Mouse (Mus musculus) neural tube, embryonic 15.5 days (tissue): ENCODE measurements around the gene Cfap44. TPM values are rescaled to one million over a fixed set of nuclear protein-coding genes. Genes with fewer than 3 reads are reported as not detected.

Experiments
- ATAC-seq: fragments of 200-750 bp; cut with Nextera tagmentation; 2 replicates; pipeline ENCODE4 v1.8.0; 2017; ENCODE audit warnings: mild to moderate bottlenecking, moderate TSS enrichment, moderate library complexity; ENCODE audit not compliant: low FRiP score
- H3K27ac ChIP-seq: fragments of 300-500 bp; sonication (generic); replicated peaks from 2 replicates; pipeline ENCODE4 v1.5.1; 2015; ENCODE audit warnings: mild to moderate bottlenecking, inconsistent platforms
- H3K27me3 ChIP-seq: fragments of 300-500 bp; sonication (generic); replicated peaks from 2 replicates; pipeline ENCODE4 v1.6.1; 2015; ENCODE audit warnings: inconsistent platforms
- H3K36me3 ChIP-seq: fragments of 300-500 bp; sonication (generic); 2 replicates; pipeline ENCODE4 v1.6.1; 2015; ENCODE audit warnings: inconsistent platforms
- H3K4me1 ChIP-seq: fragments of 300-500 bp; sonication (generic); 2 replicates; pipeline ENCODE4 v1.6.1; 2015; ENCODE audit warnings: inconsistent platforms
- H3K4me2 ChIP-seq: fragments of 300-500 bp; sonication (generic); 2 replicates; pipeline ENCODE4 v1.6.1; 2015; ENCODE audit warnings: inconsistent platforms, mild to moderate bottlenecking, moderate library complexity
- H3K4me3 ChIP-seq: fragments of 300-500 bp; sonication (generic); replicated peaks from 2 replicates; pipeline ENCODE4 v1.5.1; 2015; ENCODE audit warnings: mild to moderate bottlenecking, inconsistent platforms
- H3K9ac ChIP-seq: fragments of 300-500 bp; sonication (generic); replicated peaks from 2 replicates; pipeline ENCODE4 v1.6.1; 2015; ENCODE audit warnings: mild to moderate bottlenecking, inconsistent platforms
- H3K9me3 ChIP-seq: fragments of 300-500 bp; sonication (generic); replicated peaks from 2 replicates; pipeline ENCODE4 v1.6.1; 2016; ENCODE audit warnings: inconsistent platforms
- WGBS: fragments of 180-500 bp; shearing (Covaris S2); methylation state at CpG from one replicate; pipeline ENCODE4 v1.1.7; 2015; ENCODE audit warnings: mixed read lengths; 5-methylcytosine and 5-hydroxymethylcytosine counted together
- polyA plus RNA-seq: library from polyadenylated mRNA; unstranded; fragments of >200 nt; fragmentation: Nextera tagmentation; extraction: Ambion mirVana; gene quantifications from 2 replicates; pipeline ENCODE4 v1.2.1, GENCODE M21; 2015

Gene Cfap44
- polyA plus RNA-seq, 1 experiment from 2014 or later, result 3.0 TPM

DNA sequence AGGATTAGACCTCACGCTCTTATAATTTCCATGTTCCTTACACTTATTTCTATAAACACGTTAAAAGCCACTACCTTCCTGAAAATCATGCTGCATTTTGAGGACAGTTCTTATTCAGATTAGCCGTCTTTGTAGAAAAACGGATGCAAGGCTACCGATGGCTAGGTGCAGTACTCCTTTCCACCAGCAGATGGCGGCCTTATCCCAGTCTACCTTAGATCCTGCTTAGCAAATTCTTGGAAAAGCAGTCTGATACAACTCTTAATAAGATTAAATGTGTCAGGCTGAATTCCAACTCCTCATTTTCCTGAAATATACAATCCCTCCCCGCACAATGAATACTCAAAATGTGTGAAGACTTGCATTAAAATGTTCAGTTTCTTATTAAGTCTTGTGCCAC lies 89.5 kb downstream of the Cfap44 start:
- no peaks in the 10 kb centered on the region for H3K27me3 ChIP-seq
- no peak for ATAC-seq
- H3K4me2 ChIP-seq, result no peak overlapping the region
- peaks cover 6% of the 10 kb centered on the region; the same call in 1 of the 2 replicates for H3K4me1 ChIP-seq
- peaks cover 2% of the 10 kb centered on the region; the same call in 1 of the 2 replicates for H3K36me3 ChIP-seq
- H3K9me3 ChIP-seq, result no peaks in the 10 kb centered on the region
- H3K9ac ChIP-seq, result no peak overlapping the region
- H3K4me3 ChIP-seq, result no peak overlapping the region
- no peak overlapping the region for H3K27ac ChIP-seq
- WGBS, result 7% methylated on average over 7 of the region's 7 CpGs

- H3K27me3 ChIP-seq, result no peaks in the 10 kb centered on the region
- no peak overlapping the region for H3K27ac ChIP-seq
- H3K4me2 ChIP-seq, result no peak overlapping the region
- H3K9me3 ChIP-seq, result no peaks in the 10 kb centered on the region
- H3K9ac ChIP-seq, result no peak overlapping the region
- peaks cover 6% of the 10 kb centered on the region; the same call in 1 of the 2 replicates for H3K4me1 ChIP-seq
- WGBS, result 88% methylated on average over 10 of the region's 10 CpGs
- no peak overlapping the region for H3K4me3 ChIP-seq
- no peak for ATAC-seq
- peaks cover 5% of the 10 kb centered on the region; the same call in 1 of the 2 replicates for H3K36me3 ChIP-seq
Measured at GRCm38 (mm10) chr16:44484831-44485230, 90.2 kb downstream of the Cfap44 start.

DNA sequence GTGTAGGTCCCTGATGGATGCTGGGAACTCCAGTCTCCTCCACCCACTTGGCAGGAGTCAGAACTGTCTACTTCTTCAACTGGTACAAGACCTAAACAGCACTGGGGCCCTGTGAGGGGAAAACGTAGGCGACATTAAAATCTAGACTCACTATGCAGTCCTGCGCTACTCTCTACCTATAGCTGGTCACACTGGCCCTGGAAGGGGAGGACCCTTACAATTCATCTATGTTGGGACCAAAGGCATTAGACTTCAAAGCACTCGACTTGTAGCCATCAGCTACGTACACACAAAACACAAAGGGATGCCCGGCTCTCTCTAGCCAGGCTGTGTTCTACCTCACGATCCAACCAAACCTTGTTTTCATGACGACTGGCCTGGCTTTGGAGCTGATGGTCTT lies 91.1 kb downstream of the Cfap44 start:
- no peak overlapping the region for H3K27ac ChIP-seq
- H3K9me3 ChIP-seq, result no peaks in the 10 kb centered on the region
- H3K36me3 ChIP-seq, result peaks cover 5% of the 10 kb centered on the region; the same call in 1 of the 2 replicates
- H3K4me2 ChIP-seq, result no peak overlapping the region
- H3K9ac ChIP-seq, result no peak overlapping the region
- H3K4me1 ChIP-seq, result peaks cover 6% of the 10 kb centered on the region; the same call in 1 of the 2 replicates
- H3K27me3 ChIP-seq, result no peaks in the 10 kb centered on the region
- 78% methylated on average over 8 of the region's 8 CpGs for WGBS
- H3K4me3 ChIP-seq, result no peak overlapping the region
- ATAC-seq, result no peak

- no peaks in the 10 kb centered on the region for H3K9me3 ChIP-seq
- H3K4me1 ChIP-seq, result peaks cover 6% of the 10 kb centered on the region; the same call in 1 of the 2 replicates
- ATAC-seq, result no peak
- H3K27ac ChIP-seq, result no peak overlapping the region
- no peak overlapping the region for H3K4me3 ChIP-seq
- no peak overlapping the region for H3K9ac ChIP-seq
- 85% methylated on average over 9 of the region's 9 CpGs for WGBS
- H3K36me3 ChIP-seq, result peaks cover 5% of the 10 kb centered on the region; the same call in 1 of the 2 replicates
- H3K27me3 ChIP-seq, result no peaks in the 10 kb centered on the region
- no peak overlapping the region for H3K4me2 ChIP-seq
Measured at GRCm38 (mm10) chr16:44486612-44487011, 92.0 kb downstream of the Cfap44 start.

DNA sequence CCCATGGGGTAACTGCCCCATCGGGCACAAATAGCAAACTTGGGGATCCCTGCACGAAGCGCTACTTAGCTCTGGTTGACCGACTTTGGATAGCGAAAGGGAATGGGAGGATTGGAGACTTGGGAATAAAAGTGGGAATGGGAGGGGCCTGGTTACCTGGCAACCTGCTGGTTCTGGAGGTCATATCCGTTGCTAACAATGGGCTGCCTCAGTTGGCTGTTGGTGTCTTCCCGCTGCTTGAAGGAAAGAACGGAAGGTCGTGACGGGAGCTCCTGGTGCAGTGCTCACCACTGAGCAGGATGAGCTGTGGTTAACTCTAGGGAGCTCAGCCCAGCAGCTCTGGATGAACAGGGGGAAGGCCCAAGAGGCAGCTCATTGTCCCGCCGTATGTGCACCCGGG lies 92.6 kb downstream of the Cfap44 start:
- Histone ChIP-seq H3K4me3 (no peak overlapping the region), H3K36me3 (peaks cover 5% of the 10 kb centered on the region; the same call in 1 of the 2 replicates), H3K4me1 (0 out of 2 replicates have a peak, but pooled peaks cover under 1% of the 10 kb centered on the region), H3K27ac (no peak overlapping the region), H3K4me2 (no peak overlapping the region), H3K9ac (no peak overlapping the region), H3K27me3 (no peaks in the 10 kb centered on the region), H3K9me3 (no peaks in the 10 kb centered on the region)
- no peak for ATAC-seq
- 75% methylated on average over 13 of the region's 13 CpGs for WGBS

GRCm38 (mm10) chr16:44491051-44491450 lies 96.5 kb downstream of the Cfap44 start:
- no peak overlapping the region for H3K4me3 ChIP-seq
- 91% methylated on average over 9 of the region's 9 CpGs for WGBS
- H3K27ac ChIP-seq, result no peak overlapping the region
- peaks cover 20% of the 10 kb centered on the region for H3K4me1 ChIP-seq
- H3K36me3 ChIP-seq, result peaks cover 5% of the 10 kb centered on the region; the same call in 1 of the 2 replicates
- no peaks in the 10 kb centered on the region for H3K9me3 ChIP-seq
- no peaks in the 10 kb centered on the region for H3K27me3 ChIP-seq
- no peak overlapping the region for H3K9ac ChIP-seq
- H3K4me2 ChIP-seq, result no peak overlapping the region
- ATAC-seq, result no peak

DNA sequence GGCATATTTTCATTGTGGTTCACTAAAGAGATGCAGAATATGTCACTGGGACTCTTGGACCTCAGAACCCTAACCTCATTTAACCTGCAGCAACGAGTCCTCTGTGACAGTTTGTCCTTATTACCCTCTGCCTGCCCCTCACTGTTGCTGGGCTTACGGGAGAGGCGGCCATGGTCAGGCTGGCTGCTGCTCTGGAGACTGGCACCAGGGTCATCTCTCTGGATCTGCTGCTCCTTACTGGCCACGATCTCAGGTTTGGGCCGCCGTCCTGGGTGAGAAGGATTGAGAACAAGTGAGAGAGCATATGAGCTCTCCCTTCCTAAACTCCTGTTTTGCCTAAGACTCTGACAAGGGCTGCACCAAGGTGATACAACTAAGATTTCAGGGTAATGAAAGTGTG lies 97.6 kb downstream of the Cfap44 start:
- Histone ChIP-seq H3K4me1 (peaks cover 26% of the 10 kb centered on the region), H3K9ac (no peak overlapping the region), H3K36me3 (peaks cover 5% of the 10 kb centered on the region; the same call in 1 of the 2 replicates), H3K4me3 (no peak overlapping the region), H3K9me3 (no peaks in the 10 kb centered on the region), H3K27me3 (no peaks in the 10 kb centered on the region), H3K4me2 (no peak overlapping the region), H3K27ac (no peak overlapping the region)
- 91% methylated on average over 6 of the region's 6 CpGs for WGBS
- no peak for ATAC-seq

GRCm38 (mm10) chr16:44492706-44493105 lies 98.1 kb downstream of the Cfap44 start:
- no peak overlapping the region for H3K4me3 ChIP-seq
- ATAC-seq, result no peak
- no peaks in the 10 kb centered on the region for H3K27me3 ChIP-seq
- H3K9ac ChIP-seq, result no peak overlapping the region
- H3K27ac ChIP-seq, result peak overlapping the region; percentile 68; the same call in 1 of the 2 replicates
- H3K4me1 ChIP-seq, result peaks cover 29% of the 10 kb centered on the region
- WGBS, result 91% methylated on average over 9 of the region's 9 CpGs
- no peaks in the 10 kb centered on the region for H3K9me3 ChIP-seq
- peaks cover 5% of the 10 kb centered on the region; the same call in 1 of the 2 replicates for H3K36me3 ChIP-seq
- H3K4me2 ChIP-seq, result no peak overlapping the region

DNA sequence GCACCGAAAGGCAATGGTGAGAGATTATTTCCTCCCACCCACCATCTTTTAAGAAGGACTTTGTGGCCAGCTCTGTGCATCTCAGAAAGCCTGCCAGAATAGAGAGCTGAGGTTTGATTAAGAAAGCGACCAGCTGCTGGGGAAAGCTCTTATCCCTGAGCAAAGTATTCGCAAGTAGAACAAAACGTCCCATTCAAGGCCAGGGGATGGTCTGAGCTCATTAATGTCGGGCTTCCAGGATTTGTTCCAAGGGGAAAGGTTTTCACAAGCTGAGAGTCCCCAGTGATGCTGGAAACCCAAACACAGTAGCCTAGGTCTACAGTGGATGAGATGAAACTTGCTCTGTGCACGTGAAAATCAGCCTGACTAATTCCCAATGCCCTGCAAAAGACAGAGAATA lies 99.3 kb downstream of the Cfap44 start:
- no peak overlapping the region for H3K4me3 ChIP-seq
- no peak overlapping the region for H3K9ac ChIP-seq
- WGBS, result 36% methylated on average over 6 of the region's 6 CpGs
- H3K4me2 ChIP-seq, result no peak overlapping the region
- H3K9me3 ChIP-seq, result no peaks in the 10 kb centered on the region
- no peaks in the 10 kb centered on the region for H3K27me3 ChIP-seq
- peak overlapping the region; percentile 68 for H3K27ac ChIP-seq
- peaks cover 34% of the 10 kb centered on the region for H3K4me1 ChIP-seq
- peaks cover 8% of the 10 kb centered on the region for H3K36me3 ChIP-seq
- peak; percentile 58 for ATAC-seq

- H3K4me1 ChIP-seq, result peaks cover 34% of the 10 kb centered on the region
- 42% methylated on average over 8 of the region's 8 CpGs for WGBS
- no peak overlapping the region for H3K4me2 ChIP-seq
- H3K9ac ChIP-seq, result no peak overlapping the region
- H3K4me3 ChIP-seq, result no peak overlapping the region
- no peaks in the 10 kb centered on the region for H3K9me3 ChIP-seq
- H3K27me3 ChIP-seq, result no peaks in the 10 kb centered on the region
- H3K27ac ChIP-seq, result peak overlapping the region; percentile 68
- H3K36me3 ChIP-seq, result peaks cover 10% of the 10 kb centered on the region
- no peak for ATAC-seq
Measured at GRCm38 (mm10) chr16:44494441-44495108, 100.0 kb downstream of the Cfap44 start.

DNA sequence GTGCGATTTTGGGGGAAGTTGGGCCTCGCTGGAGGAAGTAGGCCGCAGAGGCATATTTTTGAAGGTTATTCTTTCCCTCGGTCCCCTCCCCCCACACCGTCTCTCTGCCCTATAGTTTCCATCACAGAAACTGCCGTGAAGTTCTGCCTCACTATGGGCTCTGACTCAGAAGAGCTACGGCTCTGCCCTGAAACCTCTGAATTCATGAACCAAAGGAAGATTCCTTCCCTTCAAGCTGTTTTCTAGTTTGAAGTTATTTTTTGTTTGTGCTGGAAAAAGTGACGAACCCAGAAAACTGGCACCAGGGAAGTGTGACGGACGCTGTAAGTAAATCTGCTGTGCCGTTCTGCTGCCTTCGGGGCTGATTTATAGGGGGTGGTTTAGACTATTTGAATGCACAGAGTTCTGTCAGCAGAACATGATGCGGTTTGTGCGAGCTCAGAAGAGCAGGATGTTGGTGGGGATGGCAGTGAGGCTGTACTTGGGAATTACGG lies 102.4 kb downstream of the Cfap44 start:
- H3K4me2 ChIP-seq, result no peak overlapping the region
- 60% methylated on average over 15 of the region's 15 CpGs for WGBS
- no peak overlapping the region for H3K9ac ChIP-seq
- 0 out of 2 replicates have a peak overlapping the region, but pooled peaks have one; percentile 18 for H3K27ac ChIP-seq
- no peaks in the 10 kb centered on the region for H3K9me3 ChIP-seq
- H3K4me1 ChIP-seq, result peaks cover 34% of the 10 kb centered on the region
- H3K27me3 ChIP-seq, result no peaks in the 10 kb centered on the region
- no peak for ATAC-seq
- peaks cover 10% of the 10 kb centered on the region for H3K36me3 ChIP-seq
- no peak overlapping the region for H3K4me3 ChIP-seq

DNA sequence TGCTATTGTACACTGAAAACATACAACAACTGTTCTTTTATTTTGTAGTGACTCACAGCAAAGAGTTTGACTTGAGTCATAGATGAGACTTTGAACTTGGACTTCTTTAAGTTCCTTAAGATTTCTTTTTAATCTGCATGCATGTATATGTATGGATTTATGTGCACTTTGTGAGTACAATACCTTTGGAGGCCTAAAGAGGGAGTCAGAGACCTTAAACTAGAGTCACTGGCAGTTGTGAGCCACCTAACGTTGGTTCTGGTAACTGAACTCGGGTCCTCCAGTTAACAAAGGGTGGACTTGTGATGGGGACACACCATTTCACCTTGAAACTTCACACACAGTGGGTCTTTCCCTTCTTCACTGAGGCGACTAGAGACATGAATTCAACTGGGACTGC lies 103.9 kb downstream of the Cfap44 start:
- H3K36me3 ChIP-seq, result peaks cover 10% of the 10 kb centered on the region
- no peaks in the 10 kb centered on the region for H3K9me3 ChIP-seq

More for the DNA sequence above, 103.9 kb downstream of the Cfap44 start:
- WGBS, result 88% methylated on average over 3 of the region's 3 CpGs
- no peak for ATAC-seq
- no peak overlapping the region for H3K27ac ChIP-seq
- no peak overlapping the region for H3K9ac ChIP-seq
- H3K4me3 ChIP-seq, result no peak overlapping the region
- peaks cover 40% of the 10 kb centered on the region for H3K4me1 ChIP-seq
- H3K4me2 ChIP-seq, result no peak overlapping the region
- no peaks in the 10 kb centered on the region for H3K27me3 ChIP-seq
